Mouse (Mus musculus): ENCODE results near the gene Hist1h2ad.
"Not testable (repeated sequence)": the region's sequence is repeated elsewhere in the genome, so short reads cannot be mapped to it uniquely, and the experiment has no call there.

Gene Hist1h2ad

GRCm38 (mm10) chr13:23562699-23563462 lies 11.3 kb upstream of the Hist1h2ad start:
- peak; percentile 85 for DNase-seq (ENCODE audit: low spot score)

- DNase-seq (ENCODE audit: low spot score), result no peak
Observed at GRCm38 (mm10) chr13:23564482-23564881, 9.7 kb upstream of the Hist1h2ad start.

- peak; percentile 78 for DNase-seq (ENCODE audit: low spot score)
Observed at GRCm38 (mm10) chr13:23570261-23571021, 3.7 kb upstream of the Hist1h2ad start.

- peak; percentile 96 for DNase-seq (ENCODE audit: low spot score)
Observed at GRCm38 (mm10) chr13:23571022-23571503, 3.1 kb upstream of the Hist1h2ad start, which contains the start of the genes Hist1h2ae and Hist1h2bg. TSS of gene Hist1h2ae (minus strand) at chr13:23571220. TSS of gene Hist1h2bg (plus strand) at chr13:23571396.

GRCm38 (mm10) chr13:23571504-23572217 lies 2.5 kb upstream of the Hist1h2ad start:
- DNase-seq (ENCODE audit: low spot score), result peak; percentile 82

GRCm38 (mm10) chr13:23572218-23573033 lies 1.8 kb upstream of the Hist1h2ad start:
- peak; percentile 72 for DNase-seq (ENCODE audit: low spot score)

- peak; percentile 50 for DNase-seq (ENCODE audit: low spot score)
Observed at GRCm38 (mm10) chr13:23573034-23573897, 915 bp upstream of the Hist1h2ad start.

- peak; percentile 67 for DNase-seq (ENCODE audit: low spot score)
Observed at GRCm38 (mm10) chr13:23574546-23575170, 477 bp downstream of the Hist1h2ad start.

- DNase-seq (ENCODE audit: low spot score), result peak; percentile 94
Observed at GRCm38 (mm10) chr13:23575271-23575851, 1.2 kb downstream of the Hist1h2ad start, which contains the start of gene Hist1h3d. TSS of gene Hist1h3d (plus strand) at chr13:23575763.

GRCm38 (mm10) chr13:23575864-23576313 lies 1.7 kb downstream of the Hist1h2ad start:
- not testable (repeated sequence) for DNase-seq (ENCODE audit: low spot score)

GRCm38 (mm10) chr13:23576351-23576881 lies 2.2 kb downstream of the Hist1h2ad start:
- DNase-seq (ENCODE audit: low spot score), result peak; percentile 79

GRCm38 (mm10) chr13:23576906-23577639 lies 2.9 kb downstream of the Hist1h2ad start:
- peak; percentile 57 for DNase-seq (ENCODE audit: low spot score)

GRCm38 (mm10) chr13:23577835-23578234 lies 3.7 kb downstream of the Hist1h2ad start:
- DNase-seq (ENCODE audit: low spot score), result peak; percentile 36

- peak; percentile 100 for DNase-seq (ENCODE audit: low spot score)
Observed at GRCm38 (mm10) chr13:23581408-23582218, 7.4 kb downstream of the Hist1h2ad start, which contains the start of gene Hist1h4d. TSS of gene Hist1h4d (plus strand) at chr13:23581598.

GRCm38 (mm10) chr13:23582219-23583056 lies 8.3 kb downstream of the Hist1h2ad start:
- peak; percentile 80 for DNase-seq (ENCODE audit: low spot score)

- DNase-seq (ENCODE audit: low spot score), result peak; percentile 44
Observed at GRCm38 (mm10) chr13:23583387-23584068, 9.3 kb downstream of the Hist1h2ad start.

Data from embryo, embryonic 10.5 days (tissue).